Mouse (Mus musculus) heart, postnatal 0 days (tissue): Measurements from ENCODE around the gene Chst5.

ENCODE experiments used
- CTCF ChIP-seq: IDR thresholded peaks from 2 replicates; pipeline ENCODE4 v1.5.1; 2016; ENCODE audit warnings: antibody characterized with exemption, control low read depth, low read depth
- EP300 ChIP-seq: IDR thresholded peaks from 2 replicates; pipeline ENCODE4 v1.6.1; 2016; ENCODE audit warnings: antibody characterized with exemption, low read depth

DNA sequence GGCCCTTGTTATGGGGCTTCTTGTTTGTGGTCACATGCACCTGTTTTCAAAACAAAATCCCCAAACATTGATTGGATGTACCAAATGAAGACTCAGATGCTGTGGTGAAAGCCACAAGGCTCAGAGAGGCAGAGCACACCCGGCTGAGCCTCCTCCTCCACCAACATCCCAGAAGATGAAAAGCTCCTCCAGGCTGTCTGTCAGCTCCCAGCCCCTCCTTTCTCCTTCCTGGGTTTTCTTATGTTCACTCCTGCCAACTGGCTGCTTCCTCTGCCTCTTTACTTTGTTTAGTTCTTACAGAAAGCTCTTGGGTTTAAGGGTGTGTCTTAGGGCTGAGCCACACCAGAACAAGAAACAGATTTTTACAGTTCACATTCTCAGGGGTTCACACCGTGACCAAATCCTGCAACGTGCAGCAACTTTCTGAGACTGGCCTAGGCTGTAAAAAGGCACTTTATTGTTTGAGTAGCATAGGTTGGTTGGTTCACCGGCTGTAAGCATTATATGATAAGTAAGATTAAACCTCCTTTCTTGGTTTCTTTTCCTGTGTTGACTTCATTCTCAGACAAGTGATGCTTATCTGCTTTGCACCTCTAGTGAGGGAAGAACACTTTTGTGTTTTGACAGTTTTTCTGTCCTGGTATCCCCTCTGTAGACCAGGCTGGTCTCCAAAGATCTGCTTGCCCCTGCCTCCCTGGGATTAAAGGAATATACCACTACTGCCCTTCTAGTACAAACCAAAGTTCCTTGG, 44.8 kb upstream of the Chst5 start:
- TF ChIP-seq EP300 (no peak), CTCF (no peak)
